Mouse (Mus musculus): ENCODE data around the gene Pard3b.

DNA sequence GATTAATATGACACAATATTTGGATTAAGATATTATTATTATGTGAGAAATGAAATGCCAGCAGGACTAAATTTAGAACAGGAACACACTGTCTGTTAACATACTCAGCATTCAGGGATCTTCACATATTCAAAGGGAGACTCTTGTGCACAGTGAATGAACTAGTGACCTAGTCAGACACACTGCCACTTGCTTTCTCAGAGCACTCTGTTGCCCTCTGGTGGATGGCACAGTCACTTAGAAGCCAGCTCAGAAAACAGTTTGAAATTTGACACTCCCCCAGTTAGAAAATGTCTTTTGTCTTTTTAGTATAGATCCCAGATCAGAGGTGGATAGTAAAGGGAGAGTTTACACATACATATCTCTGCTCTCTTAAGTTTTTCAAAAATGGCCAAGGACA lies 132.6 kb downstream of the Pard3b start:
- TF ChIP-seq POLR2A (IDR thresholded peaks at IDR 0.05; ENCODE audit: borderline replicate concordance, low read depth, low read length) (no peak), CTCF (IDR thresholded peaks at IDR 0.05; ENCODE audit: low read depth, low read length) (no peak)

Data from bone marrow macrophage, adult 2 months (primary cell).